Mouse (Mus musculus) lung, postnatal 25 days (tissue): Measurements from ENCODE around the gene Ndufaf4.
"Not testable (repeated sequence)": the region's sequence is repeated elsewhere in the genome, so short reads cannot be mapped to it uniquely, and the experiment has no call there.

ENCODE experiments used
- DNase-seq: peaks from one replicate; pipeline ENCODE4 v3.0.0; 2022; ENCODE audit warnings: low spot score

Ndufaf4 gene

DNA sequence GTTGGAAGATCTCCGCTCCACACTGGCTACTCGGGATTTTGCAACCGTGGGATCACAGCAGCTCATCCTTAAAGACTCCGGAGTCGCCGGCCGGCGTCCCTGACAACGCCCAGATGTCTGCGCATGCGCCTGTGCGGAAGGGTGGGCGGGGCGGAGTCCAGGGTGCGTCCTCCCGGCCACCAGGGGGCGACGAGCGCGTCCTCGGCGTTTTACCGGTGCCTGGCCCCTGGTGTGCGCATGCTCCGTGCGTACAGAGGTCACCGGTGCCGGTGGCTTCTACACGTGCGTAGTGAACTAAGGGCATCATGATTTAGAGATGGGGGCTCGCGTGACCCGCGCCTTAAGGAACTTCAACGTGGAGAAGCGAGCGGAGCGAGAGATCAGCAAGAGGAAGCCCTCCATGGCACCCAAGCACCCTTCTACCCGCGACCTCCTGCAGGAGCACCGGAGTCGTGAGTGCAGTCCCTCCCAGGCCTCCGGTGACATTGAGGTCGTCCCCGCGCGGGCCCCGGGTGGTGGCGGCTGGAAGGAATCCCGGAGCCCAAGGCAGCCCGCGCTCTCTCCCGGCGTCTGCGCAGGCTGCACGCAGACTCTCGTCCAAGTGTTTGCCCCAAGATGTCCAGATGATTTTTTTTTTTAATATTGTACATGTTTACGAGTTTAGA lies at the start of gene Ndufaf4:
TSS of gene Ndufaf4 (plus strand) at position 233 of the 665 bp plus-strand sequence.
- DNase-seq = peak; percentile 95

DNA sequence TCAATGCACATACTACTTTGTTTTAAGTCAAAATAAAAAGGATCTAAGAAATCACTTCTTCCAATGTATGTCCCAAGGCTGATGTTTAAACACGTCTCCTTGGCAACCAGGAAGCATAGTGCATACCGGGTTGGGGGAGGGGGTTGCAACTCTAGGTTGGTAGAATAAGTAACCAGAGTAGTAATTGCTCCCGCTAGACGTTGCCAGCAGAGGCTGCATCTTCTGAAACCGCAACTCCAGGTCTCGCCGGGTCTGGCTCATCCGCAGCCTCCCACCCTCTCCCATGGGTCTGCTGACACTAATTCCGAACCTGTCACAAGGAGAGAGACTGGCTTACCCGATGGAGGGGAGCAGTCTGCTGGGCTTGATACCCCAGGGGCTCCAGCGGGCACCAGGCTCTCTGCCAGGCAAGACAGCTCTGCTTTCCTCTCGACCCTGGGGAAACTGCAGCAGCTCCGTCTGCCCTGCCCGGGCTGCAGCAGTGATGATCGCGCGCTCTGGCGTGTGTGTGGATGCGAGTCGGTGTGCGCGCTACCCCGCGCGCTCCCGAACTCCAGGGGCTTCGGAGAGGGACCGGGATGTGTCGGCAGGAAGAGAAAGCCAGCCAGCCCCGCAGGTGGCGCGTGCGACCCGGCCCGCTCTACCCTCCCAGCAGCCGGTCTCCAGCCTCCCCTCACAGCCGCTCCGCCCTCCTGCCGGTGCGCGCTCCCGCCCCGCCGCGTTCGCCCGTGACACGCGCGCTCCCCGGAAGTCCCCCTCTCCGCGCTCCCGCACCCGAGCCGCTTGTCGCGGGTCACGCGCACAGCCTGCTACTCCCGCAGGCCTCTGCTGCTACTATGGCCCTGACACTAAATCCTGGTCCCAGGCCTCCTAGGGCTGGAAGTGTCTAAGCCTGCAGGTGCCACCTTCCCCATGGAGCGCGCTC lies 47.2 kb upstream of the Ndufaf4 start, which contains the start of gene Klhl32:
TSS of gene Klhl32 (minus strand) at position 724 of the 925 bp plus-strand sequence.
- peak; percentile 17 for DNase-seq

DNA sequence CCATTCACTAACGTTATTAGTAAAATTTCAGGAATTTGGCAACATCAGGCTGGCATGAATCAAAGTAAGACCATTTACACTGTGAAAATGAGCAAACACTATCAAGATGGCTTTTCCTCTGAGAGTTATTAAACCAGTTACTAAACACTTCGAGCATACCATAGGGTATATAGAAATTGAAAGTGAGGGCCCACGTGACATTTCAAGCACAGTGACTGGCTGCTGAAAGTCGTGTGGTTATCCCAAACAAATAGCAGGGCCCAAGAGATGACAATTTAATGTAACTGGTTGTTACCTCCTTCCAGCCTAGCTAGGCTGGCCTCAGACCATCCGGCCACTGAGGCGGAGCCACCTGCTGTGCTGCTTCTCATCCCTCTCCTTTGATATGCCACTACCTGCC lies 32.2 kb upstream of the Ndufaf4 start:
- DNase-seq = no peak

DNA sequence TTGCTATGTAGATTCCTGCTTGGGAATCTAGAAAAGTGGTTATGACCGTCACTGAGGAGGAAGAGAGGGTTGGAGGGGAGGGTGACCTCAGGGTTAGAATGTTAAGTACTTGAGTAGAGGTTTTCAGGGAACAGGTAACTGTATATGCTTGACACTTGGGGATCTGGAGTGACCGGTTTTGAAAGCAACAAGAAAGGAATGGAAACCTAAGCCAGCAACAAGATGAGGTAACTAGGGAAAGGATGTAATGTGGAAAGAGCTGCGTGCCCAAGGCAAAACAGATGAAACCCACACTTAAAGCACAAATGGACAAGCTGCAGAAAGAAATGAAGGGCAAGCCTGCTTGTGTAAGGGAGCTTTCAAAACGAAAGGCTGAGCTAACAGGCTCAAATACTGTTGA lies 28.7 kb upstream of the Ndufaf4 start:
- DNase-seq = peak; percentile 8

DNA sequence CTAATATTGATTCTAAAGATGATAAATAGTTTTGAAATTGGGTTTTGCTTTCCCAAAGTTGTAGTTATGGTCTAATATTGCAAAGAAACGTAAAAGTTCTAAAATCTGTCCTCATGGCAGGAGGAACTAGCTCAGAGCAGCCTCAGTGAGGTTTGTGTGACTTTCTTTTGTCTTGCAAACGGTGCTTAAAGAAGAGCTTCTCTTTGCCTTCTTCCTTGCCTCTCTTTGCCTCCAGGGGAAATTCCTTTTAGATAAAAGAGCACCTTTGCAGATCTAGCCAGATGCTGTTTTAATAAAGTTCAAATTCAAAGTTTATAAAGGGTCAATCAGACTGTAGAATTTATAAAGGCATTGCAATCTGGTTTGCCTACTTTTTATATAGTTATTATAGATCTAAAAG lies 8.5 kb upstream of the Ndufaf4 start:
- not testable (repeated sequence) for DNase-seq

DNA sequence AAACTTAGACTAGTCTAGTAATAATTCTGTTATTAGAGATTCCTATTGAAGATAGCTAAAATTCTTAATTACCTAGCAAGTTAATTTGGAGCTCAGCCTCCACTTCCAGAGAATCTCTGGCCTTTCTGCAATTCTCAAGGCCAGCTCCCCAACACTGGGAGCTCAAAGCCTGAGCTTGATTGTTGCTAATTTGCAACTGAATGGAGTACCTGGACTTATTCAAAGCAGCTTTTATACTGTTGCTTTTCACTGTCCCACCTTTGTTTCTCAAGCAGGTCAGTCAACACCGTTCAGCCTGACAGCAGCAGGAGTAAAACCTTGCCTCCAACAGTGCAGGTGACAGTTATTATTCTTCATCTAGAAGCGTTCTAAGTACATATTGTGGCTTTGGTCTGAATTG lies 5.6 kb upstream of the Ndufaf4 start:
- not testable (repeated sequence) for DNase-seq

DNA sequence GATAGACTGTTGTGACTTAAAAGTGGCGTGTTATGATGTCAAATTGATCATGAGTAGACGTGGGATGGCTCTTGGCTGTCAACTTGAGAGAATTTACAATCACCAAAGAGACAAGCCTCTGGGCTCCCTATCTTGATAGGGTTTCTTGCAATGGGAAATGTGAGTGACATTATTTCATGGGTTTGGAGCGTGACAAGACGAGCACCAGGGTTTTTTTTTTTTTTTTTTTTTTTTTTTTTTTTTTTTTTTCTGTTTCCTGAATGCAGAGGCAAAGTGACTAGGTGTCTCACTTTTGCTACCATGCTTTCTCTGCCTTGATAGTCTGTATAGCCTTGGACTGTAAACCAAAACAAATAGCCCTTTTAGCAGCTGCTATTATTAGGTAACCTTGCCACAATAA lies 3.3 kb upstream of the Ndufaf4 start:
- no peak for DNase-seq

DNA sequence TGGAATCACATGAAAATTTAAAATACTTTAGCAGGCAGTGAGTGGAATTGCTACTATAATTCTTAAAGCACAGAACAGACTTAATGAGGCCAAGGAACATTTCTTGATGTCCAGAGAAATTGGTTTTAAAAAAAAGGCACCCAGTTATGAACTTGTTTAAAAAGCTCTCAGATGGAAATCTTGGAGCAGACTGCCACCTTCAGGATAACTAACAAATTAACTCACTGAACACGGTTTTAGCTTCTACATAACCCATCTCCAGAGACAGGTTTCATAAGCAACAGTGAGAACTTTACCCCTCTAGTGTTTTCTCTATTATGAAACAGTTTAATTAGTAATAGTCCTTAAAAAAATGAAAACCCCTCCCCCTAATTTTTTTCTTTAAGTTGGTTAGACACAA lies 1.1 kb upstream of the Ndufaf4 start:
- peak; percentile 52 for DNase-seq

DNA sequence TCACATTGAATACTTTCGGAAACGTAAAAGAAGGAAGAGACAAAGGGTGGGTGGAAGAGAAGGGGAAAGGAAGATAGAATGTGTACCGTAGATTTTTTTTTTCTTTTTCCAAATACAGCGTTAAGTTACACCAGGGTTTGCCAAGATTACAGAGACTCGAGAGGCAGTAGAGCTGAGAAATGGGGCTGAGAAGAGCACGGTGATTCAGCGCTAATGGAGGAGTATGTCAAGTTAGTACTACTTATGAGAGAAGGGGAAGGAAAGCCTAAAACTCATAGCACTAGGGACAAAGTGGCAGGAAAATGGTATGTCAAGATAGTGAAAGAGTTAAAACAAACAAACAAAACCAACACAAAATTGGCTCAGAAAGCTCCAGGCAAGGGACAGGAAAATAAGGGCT lies 532 bp upstream of the Ndufaf4 start:
- DNase-seq = no peak

DNA sequence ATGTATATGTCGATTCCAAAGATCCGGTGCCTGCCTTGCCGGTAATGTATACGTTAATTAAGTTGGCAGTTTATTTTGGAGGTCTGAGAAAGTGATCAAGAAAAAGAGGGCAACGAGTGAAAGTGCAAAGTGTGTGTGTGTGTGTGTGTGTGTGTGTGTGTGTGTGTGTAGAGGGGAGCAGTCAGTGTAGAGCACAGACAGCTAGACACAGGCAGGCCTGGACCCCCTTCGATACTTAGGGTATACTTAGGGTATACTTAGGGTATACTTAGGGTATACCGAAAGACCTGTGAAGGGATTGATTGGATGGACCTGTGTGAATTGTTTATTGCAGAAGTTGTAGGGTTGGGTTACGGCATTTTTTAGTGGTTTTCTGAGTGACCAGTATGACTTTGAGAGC lies 753 bp downstream of the Ndufaf4 start:
- no peak for DNase-seq

DNA sequence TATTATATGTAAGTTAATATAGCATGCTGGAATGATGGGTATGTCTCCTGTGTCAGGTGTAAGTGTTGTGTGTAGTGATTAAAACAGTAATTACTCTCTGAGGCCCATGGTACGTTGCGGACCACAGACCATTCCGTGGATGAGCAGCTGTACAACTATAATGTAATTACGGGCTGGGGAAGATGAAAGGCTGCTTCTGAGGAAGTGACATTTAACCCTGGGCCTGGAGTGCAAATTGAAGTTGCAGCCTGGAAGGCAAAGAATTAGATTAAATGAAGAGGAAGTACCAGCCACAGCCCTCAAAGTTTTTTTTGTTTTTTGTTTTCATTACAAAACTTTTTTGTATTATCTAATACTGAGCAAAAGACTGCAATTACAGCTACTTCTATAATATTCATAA lies 1.3 kb downstream of the Ndufaf4 start:
- DNase-seq = no peak

DNA sequence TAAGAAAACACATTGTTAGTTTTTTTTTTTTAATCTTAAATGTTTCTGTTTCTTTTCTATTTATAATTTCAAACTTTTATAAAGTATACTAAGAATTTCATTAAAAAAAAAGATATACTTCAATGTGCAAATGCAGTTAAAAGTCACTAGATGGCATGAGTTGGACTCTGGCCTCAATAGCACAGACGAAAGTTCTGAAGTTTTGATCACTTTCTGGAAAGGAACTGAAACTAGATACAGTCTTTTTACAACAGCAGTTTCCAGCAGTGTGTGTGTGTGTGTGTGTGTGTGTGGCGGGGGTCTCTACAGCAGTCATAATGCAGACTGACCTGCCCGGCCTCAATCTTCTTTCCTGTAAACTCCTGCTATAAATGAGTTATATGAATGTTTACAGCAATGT lies 9.9 kb downstream of the Ndufaf4 start:
- no peak for DNase-seq

DNA sequence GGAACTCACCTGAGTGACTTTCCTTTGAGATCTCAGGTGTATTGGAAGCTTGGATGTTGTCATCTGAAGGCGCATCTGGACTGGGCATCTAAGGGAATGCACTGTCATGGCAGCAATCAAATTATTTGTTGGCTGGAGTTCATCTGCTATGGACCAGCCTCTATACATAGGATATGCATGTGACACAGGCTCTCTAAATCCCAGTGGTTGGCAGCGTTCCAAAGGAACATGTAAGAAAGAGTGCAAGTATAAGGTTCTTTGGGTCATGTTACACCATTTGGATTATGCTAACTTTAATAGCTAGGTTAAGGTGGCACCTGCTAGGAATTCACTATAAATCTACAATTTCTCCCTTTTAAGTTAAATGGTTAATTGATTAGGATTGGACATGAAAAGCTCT lies 17.7 kb downstream of the Ndufaf4 start:
- DNase-seq = no peak

DNA sequence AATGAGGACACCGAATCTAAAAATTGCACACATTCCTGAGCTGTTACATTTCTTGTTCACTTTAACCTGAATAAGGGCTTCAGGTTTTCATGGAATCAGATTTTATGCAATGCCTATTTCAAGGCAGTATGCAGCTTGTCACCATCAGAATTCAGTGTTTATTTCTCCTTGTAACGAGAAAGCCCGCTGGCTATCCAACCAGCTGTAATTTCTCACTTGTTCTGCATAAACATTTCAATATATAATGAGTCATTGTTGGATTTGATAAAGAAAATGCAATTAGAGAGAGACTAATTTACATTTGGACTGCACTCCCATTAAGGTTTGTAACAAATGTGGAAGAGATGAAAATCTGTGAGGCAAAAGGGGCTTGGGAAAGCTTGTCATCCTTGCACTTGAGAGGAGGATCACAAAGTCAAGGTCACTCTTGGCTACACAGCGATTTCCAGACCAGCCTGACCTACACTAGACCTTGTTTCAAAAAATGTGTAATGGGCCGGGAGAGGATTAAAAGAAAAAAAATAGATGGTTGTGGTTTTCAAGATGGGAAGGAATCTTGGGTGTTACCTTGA lies 22.2 kb downstream of the Ndufaf4 start:
- DNase-seq = no peak

DNA sequence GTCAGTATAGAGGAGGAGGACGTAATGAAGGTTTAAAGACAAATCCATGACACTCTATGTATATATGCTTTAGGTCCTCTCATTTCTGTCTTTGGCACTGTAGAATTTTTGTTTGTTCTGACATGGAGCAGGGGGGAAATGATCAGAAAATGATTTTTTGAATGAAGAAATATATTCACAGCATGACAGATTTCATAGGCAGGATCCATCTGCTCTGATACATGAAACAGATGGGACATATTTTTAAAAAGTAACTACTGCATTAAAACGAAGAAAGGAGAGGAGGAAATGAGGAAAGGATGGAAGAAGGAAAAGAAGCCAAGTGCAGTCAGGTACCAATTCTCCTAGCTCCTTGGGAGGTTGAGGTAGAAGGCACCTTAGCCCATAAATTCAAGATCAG lies 26.8 kb downstream of the Ndufaf4 start:
- DNase-seq = no peak

DNA sequence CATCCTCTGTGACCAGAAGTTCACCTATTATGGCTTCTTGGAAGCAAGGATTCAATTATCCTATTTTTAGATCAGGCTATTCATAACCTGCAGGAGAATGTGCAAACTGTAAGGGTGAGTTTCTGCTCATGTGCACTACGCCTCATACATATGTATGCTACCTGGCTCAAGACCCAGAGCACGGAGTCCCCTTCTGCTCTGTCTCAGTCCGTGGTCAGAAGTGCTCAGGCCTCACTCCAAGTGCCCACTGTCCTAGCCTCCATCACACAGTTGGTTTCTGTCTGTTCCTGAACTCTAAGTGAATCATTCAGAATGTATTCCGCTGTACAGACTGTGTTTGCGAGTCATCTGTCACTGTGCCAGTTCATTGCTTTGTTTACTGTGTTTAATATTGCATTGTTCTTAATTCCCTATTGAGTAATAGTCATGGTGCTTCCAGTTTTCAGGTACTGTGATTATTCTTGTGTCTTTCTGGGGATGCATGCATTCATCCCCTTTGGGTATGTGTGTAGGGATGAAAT lies 30.4 kb downstream of the Ndufaf4 start:
- no peak for DNase-seq

DNA sequence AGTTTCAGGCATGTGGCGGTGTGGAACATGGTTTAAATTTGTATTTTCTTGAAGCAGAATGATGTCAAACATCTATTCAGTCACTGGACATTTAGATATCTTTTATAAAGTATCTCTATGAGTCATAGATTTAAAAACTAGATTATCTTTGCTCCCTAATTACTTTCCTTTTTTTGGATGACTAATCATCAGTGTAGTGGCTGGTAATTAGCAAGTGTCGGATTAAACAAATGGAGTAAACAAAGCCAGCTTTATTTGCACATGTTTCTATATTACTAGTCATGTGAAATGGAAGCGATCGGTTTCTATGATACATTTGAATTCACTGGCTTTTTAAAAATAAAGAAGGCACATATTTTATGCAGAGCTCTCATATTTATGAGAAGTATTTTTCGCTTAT lies 31.0 kb downstream of the Ndufaf4 start:
- DNase-seq = no peak

DNA sequence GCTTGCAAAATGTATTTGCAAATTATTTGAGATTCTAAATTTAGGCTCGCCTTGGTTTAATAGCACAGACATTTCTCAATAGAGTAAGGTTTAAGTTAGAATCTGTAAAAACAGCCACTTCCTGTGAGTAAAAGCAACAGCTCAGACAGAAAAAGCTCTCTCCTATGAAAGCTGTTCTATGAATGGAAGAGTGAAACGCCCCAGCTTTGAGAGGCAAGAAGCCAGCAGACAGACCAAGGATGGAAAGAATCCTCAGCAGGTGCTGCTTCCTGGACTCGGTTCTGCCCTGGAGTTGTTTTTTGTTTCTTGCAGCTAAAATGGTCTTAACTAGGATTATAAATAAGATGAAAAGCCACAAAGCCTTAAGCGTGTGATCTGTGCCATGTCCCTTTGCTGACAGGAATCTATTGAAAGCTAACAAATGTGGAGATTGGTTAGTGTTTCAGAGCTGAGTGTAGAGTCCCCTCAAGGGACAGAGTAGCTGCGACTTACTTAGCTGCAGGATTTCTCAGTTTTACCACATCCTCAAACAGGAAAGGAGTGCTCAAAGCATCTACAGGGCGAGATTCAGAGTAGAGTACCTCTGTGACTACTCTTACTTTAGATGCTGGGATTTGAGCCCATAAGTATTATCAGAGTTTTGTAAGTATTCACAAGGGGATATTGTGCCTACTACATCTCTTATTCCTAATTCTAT lies 45.0 kb downstream of the Ndufaf4 start:
- no peak for DNase-seq
